Mouse (Mus musculus) lung, adult 2 months (tissue): ENCODE results near the gene Hist1h3e.

Source experiments
- CTCF ChIP-seq: fragments of 200-500 bp; IDR thresholded peaks from 2 replicates; pipeline ENCODE4 v1.5.1; 2011; ENCODE audit warnings: mild to moderate bottlenecking, low read length, control low read depth; ENCODE audit not compliant: insufficient read depth
- POLR2A ChIP-seq: fragments of 200-500 bp; IDR thresholded peaks from 2 replicates; pipeline ENCODE4 v1.6.1; 2011; ENCODE audit warnings: low read depth, mild to moderate bottlenecking, control low read depth, low read length, borderline replicate concordance; ENCODE audit errors: extremely low read depth

DNA sequence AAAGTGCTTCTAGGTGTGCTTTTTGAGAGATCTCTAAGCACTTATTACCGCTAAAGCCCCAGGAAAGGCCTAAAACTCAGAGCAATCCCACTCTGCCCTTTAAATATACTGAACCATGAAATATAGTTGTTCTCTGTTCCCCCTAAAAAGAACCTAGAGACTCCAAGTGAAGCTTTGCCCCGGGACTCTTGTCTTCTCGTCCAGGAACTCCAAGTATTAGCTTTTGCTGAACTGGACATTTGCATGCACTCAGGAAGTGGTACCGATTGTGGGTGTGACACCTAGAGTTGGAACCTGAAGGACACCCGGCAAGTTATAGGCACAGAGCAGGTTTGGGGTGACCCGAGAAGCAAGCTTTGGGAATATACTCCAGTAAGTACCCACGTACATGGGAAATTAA lies 29.0 kb upstream of the Hist1h3e start:
- TF ChIP-seq CTCF = no peak
- TF ChIP-seq POLR2A = no peak
